Mouse (Mus musculus) midbrain, postnatal 0 days (tissue): ENCODE results near the gene Plin4. TPM values are rescaled to one million over a fixed set of nuclear protein-coding genes. Genes with fewer than 3 reads are reported as not detected.
A peak's percentile ranks its signal among the peaks of the same experiment; 100 is the strongest.

ENCODE experiments used
- ATAC-seq: fragments of 200-750 bp; cut with Nextera tagmentation; 2 replicates; pipeline ENCODE4 v1.8.0; 2017; ENCODE audit warnings: moderate number of reproducible peaks, mild to moderate bottlenecking, moderate TSS enrichment, moderate library complexity; ENCODE audit not compliant: low FRiP score
- DNase-seq: peaks from one replicate; pipeline ENCODE4 v3.0.0-alpha.2; 2015; ENCODE audit warnings: low spot score
- H3K27ac ChIP-seq: fragments of 300-500 bp; sonication (generic); 2 replicates; pipeline ENCODE4 v1.5.1; 2014; ENCODE audit warnings: low read depth, mild to moderate bottlenecking, low read length, mixed read lengths
- H3K27me3 ChIP-seq: fragments of 300-500 bp; sonication (generic); 2 replicates; pipeline ENCODE4 v1.6.1; 2014; ENCODE audit warnings: low read length, control low read depth, mixed read lengths; ENCODE audit not compliant: insufficient read depth
- H3K36me3 ChIP-seq: fragments of 300-500 bp; sonication (generic); 2 replicates; pipeline ENCODE4 v1.6.1; 2014; ENCODE audit warnings: low read length, control low read depth, mixed read lengths; ENCODE audit not compliant: insufficient read depth
- H3K4me1 ChIP-seq: fragments of 300-500 bp; sonication (generic); 2 replicates; pipeline ENCODE4 v1.6.1; 2014; ENCODE audit warnings: mild to moderate bottlenecking, control low read depth, antibody characterized with exemption, low read length, mixed read lengths; ENCODE audit not compliant: insufficient read depth
- H3K4me2 ChIP-seq: fragments of 300-500 bp; sonication (generic); 2 replicates; pipeline ENCODE4 v1.6.1; 2014; ENCODE audit warnings: low read depth, mild to moderate bottlenecking, low read length, mixed read lengths; ENCODE audit not compliant: poor library complexity, severe bottlenecking
- H3K4me3 ChIP-seq: fragments of 300-500 bp; sonication (generic); 2 replicates; pipeline ENCODE4 v1.5.1; 2014; ENCODE audit warnings: low read depth, mild to moderate bottlenecking, low read length, moderate library complexity
- H3K9ac ChIP-seq: fragments of 300-500 bp; sonication (generic); replicated peaks from 2 replicates; pipeline ENCODE4 v1.6.1; 2014; ENCODE audit warnings: mild to moderate bottlenecking, low read length, moderate library complexity, mixed read lengths; ENCODE audit not compliant: poor library complexity, severe bottlenecking
- H3K9me3 ChIP-seq: fragments of 300-500 bp; sonication (generic); 2 replicates; pipeline ENCODE4 v1.6.1; 2016; ENCODE audit warnings: low read length, control low read depth
- CTCF ChIP-seq: IDR thresholded peaks from 2 replicates; pipeline ENCODE4 v1.5.1; 2016; ENCODE audit warnings: antibody characterized with exemption, mild to moderate bottlenecking
- WGBS: fragments of 180-500 bp; shearing (Covaris S2); extraction: QIAGEN DNeasy Blood & Tissue Kit; methylation state at CpG from one replicate; pipeline ENCODE4 v1.1.7; 2014; 5-methylcytosine and 5-hydroxymethylcytosine counted together
- polyA plus RNA-seq: library from polyadenylated mRNA; unstranded; fragments of >200 nt; fragmentation: Nextera tagmentation; extraction: Ambion mirVana; gene quantifications from 2 replicates; pipeline ENCODE4 v1.2.1, GENCODE M21; 2015
- total RNA-seq: library from RNA; depleted of rRNA; stranded (reverse); fragments of >200 nt; gene quantifications from 2 replicates; pipeline ENCODE4 v1.2.3, GENCODE M21; 2014

Gene Plin4
- total and polyA plus RNA-seq, 2 experiments from 2014 or later = 0.04 to 0.55 TPM

DNA sequence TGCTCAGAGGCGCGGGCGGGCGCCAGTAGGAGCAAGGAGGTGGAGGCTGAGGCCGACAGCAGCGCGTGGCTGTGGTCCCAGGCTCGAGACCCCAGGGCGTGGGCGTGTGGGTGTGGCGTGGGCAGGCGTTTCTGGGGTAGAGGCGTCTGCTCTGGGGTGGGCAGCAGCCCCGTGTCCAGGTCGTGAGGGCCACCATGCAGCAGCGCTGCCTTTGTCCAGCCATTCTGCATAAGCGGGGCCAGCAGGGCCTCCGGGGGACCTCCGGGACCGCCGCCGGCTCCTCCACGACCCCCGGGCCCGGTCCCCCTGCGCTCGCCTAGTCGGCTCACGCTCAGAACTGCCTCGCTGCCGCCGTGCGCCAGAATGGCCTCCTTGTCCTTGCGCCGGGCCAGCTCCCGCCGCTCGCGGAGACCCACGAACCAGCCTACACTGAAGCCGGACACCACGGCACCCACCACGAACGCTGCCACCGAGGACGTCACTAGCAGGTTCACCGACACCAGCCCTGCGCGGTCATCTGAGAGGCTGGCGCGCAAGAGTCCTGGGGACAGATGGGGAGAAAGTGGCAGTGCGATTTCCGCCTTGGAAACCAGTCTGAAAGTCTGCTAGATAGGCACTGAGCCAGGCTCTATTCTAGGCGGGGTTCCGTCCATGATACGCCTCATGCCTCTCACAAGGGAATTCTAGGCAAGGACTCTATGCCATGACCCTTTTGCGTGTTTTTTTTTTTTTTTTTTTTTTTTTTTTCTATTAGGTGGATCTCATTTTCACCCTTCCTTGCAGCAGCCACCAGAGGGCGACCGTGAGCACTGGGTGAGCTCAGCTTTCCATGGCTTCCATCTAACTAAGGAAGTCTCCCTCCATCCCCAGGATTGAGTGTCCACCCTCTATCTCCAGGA lies 15.0 kb upstream of the Plin4 start:
- H3K4me1 ChIP-seq = peaks cover 4% of the 10 kb centered on the region; the same call in 1 of the 2 replicates
- H3K9ac ChIP-seq = no peak overlapping the region
- DNase-seq (no peak), ATAC-seq (0 out of 2 replicates have a peak, but pooled peaks have one; percentile 2)
- H3K9me3 ChIP-seq = peaks cover 6% of the 10 kb centered on the region; the same call in 1 of the 2 replicates
- H3K4me2 ChIP-seq = peak overlapping the region; percentile 22
- H3K27me3 ChIP-seq = peaks cover 22% of the 10 kb centered on the region
- H3K36me3 ChIP-seq = peaks cover 51% of the 10 kb centered on the region
- WGBS = 25% methylated on average over 46 of the region's 59 CpGs
- H3K27ac ChIP-seq = no peak overlapping the region
- TF ChIP-seq CTCF = peak; percentile 79
- H3K4me3 ChIP-seq = 0 out of 2 replicates have a peak overlapping the region, but pooled peaks have one; percentile 1

GRCm38 (mm10) chr17:56123681-56124340 lies 14.2 kb upstream of the Plin4 start:
- Histone ChIP-seq H3K27ac (no peak overlapping the region), H3K27me3 (peaks cover 30% of the 10 kb centered on the region), H3K4me2 (peak overlapping the region; percentile 22), H3K9ac (no peak overlapping the region), H3K9me3 (peaks cover 6% of the 10 kb centered on the region; the same call in 1 of the 2 replicates), H3K4me3 (no peak overlapping the region), H3K4me1 (peaks cover 4% of the 10 kb centered on the region; the same call in 1 of the 2 replicates), H3K36me3 (peaks cover 43% of the 10 kb centered on the region)
- DNase-seq (no peak), ATAC-seq (peak; percentile 31; the same call in 1 of the 2 replicates)
- no peak for TF ChIP-seq CTCF
- WGBS = 52% methylated on average over 55 of the region's 59 CpGs

GRCm38 (mm10) chr17:56123161-56123560 lies 13.6 kb upstream of the Plin4 start:
- Histone ChIP-seq H3K36me3 (peaks cover 39% of the 10 kb centered on the region), H3K27me3 (peaks cover 36% of the 10 kb centered on the region), H3K9ac (no peak overlapping the region), H3K27ac (no peak overlapping the region), H3K4me3 (no peak overlapping the region), H3K9me3 (peaks cover 6% of the 10 kb centered on the region; the same call in 1 of the 2 replicates), H3K4me2 (no peak overlapping the region), H3K4me1 (peaks cover 4% of the 10 kb centered on the region; the same call in 1 of the 2 replicates)
- no peak for ATAC-seq
- 90% methylated on average over 12 of the region's 12 CpGs for WGBS
- DNase-seq = no peak
- TF ChIP-seq CTCF = no peak

GRCm38 (mm10) chr17:56121826-56122225 lies 12.2 kb upstream of the Plin4 start, which contains the start of gene Lrg1:
Gene Lrg1 (minus strand): TSS chr17:56122001.
- Histone ChIP-seq H3K27ac (no peak within 1 kb of the TSS), H3K9me3 (peaks cover 6% of the 10 kb centered on the region; the same call in 1 of the 2 replicates), H3K4me2 (no peak within 1 kb of the TSS), H3K4me3 (no peak within 1 kb of the TSS), H3K27me3 (peaks cover 38% of the 10 kb centered on the region), H3K4me1 (peaks cover 4% of the 10 kb centered on the region; the same call in 1 of the 2 replicates), H3K36me3 (peaks cover 26% of the 10 kb centered on the region), H3K9ac (no peak within 1 kb of the TSS)
- ATAC-seq (no peak), DNase-seq (no peak)
- WGBS = 53% methylated on average over 2 of the region's 2 CpGs
- no peak for TF ChIP-seq CTCF

DNA sequence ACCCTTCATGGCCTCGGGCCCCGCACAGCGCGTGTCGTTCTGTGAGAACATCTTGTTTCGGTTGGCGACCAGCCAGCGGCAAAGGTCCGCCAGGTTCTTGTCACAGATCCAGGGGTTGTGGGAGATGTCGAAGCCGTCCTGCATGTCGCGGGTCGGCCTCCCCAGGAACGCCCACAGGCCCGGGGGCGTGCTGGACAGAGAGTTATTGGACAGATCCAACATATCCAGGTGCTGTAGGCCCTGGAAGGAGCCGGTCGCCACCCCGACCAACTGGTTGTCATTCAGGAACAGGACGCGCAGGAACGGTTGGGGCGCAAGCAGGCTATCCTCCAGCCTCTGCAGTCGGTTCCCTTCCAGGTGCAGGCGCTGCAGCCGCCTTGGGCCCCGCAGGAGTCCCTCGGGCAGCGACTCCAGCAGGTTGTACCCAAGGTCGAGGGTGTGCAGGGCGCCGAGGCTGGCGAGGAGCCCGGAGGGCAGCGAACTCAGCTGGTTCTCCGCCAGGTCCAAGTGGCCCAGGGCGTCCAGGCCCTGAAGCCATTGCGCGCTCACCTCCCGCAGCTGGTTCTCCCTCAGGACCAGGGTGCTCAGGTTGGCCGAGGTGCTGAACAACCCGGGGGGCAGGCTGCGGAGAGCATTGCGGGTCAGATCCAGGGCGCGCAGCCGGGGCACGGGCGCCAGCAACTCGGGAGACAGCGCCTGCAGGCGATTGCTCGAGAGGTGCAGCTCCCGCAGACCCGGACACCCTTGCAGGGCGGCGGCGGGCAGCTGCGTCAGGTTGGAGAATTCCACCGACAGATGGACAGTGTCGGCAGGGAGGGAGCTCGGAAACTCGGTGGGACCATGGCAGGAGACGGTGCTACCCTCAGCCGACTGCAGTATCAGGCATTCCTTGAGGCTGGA lies 10.6 kb upstream of the Plin4 start:
- Histone ChIP-seq H3K4me2 (0 out of 2 replicates have a peak overlapping the region, but pooled peaks have one; percentile 15), H3K4me1 (peaks cover 4% of the 10 kb centered on the region; the same call in 1 of the 2 replicates), H3K36me3 (peaks cover 14% of the 10 kb centered on the region), H3K9ac (no peak overlapping the region), H3K4me3 (peak overlapping the region; percentile 5; the same call in 1 of the 2 replicates), H3K9me3 (peaks cover 6% of the 10 kb centered on the region; the same call in 1 of the 2 replicates), H3K27me3 (peaks cover 38% of the 10 kb centered on the region), H3K27ac (no peak overlapping the region)
- DNase-seq (no peak), ATAC-seq (no peak)
- TF ChIP-seq CTCF = no peak
- WGBS = 7% methylated on average over 66 of the region's 66 CpGs
